Mouse (Mus musculus): Measurements from ENCODE around the gene Rad50. TPM values are rescaled to one million over a fixed set of nuclear protein-coding genes. Genes with fewer than 3 reads are reported as not detected.

Gene Rad50
- total RNA-seq, 2 experiments from 2014 or later: 13.0 to 13.7 TPM

GRCm38 (mm10) chr11:53681686-53682085 is 25.4 kb downstream of the Rad50 start:
- Histone ChIP-seq H3K27ac (no peak overlapping the region), H3K4me3 (no peak overlapping the region)
- DNase-seq (ENCODE audit: low spot score in 2 of 2): no peak
- peak; percentile 36 for TF ChIP-seq CTCF (conservative IDR thresholded peaks at IDR 0.05)

GRCm38 (mm10) chr11:53680141-53680540 is 27.0 kb downstream of the Rad50 start:
- Histone ChIP-seq H3K4me3 (no peak overlapping the region), H3K27ac (no peak overlapping the region)
- no peak for DNase-seq (ENCODE audit: low spot score in 2 of 2)
- TF ChIP-seq CTCF (conservative IDR thresholded peaks at IDR 0.05): no peak

DNA sequence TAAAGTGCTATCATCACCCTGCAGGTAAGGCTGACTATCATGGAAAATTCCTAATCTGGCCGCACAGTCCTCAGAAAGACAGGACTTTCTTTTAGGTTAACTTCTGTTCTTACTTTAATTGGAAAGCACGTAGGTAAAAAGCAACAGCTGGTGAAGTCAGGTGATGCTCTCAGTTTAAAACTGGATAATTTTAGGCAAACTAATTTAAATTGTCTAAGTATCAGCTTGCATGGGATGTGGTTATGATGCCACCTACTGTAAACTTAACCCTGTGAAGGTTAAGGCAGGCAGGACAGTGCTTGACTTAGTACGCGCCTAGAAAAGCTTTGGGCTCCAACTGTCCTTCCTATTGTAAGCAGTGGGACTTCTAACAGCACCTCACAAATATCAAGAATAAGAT is 35.7 kb downstream of the Rad50 start:
- H3K4me3 ChIP-seq: no peak overlapping the region
- peak; percentile 20 for TF ChIP-seq CTCF (conservative IDR thresholded peaks at IDR 0.05)
- no peak overlapping the region for H3K27ac ChIP-seq
- no peak for DNase-seq (ENCODE audit: low spot score in 2 of 2)

DNA sequence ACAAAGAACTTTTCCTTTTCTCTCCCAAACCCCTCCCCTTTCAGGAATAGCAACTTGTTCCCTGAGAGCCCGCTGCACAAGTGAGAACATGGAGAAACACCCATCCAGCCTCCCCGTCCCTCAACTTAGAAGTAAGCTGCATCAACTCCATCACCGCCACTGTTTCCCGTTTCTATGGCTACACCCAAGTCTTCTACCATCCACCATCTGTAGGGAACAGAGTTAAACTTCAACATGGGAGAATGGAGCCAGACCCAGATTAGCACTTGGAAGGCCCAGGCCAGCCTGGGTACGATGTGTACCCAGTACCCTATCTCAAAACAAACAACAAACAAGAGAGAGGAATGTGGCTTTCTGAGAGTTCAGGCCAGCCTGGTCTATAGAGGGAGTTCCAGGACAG is 43.0 kb downstream of the Rad50 start:
- TF ChIP-seq CTCF (conservative IDR thresholded peaks at IDR 0.05): no peak
- peak overlapping the region; percentile 70 for H3K27ac ChIP-seq
- H3K4me3 ChIP-seq: no peak overlapping the region
- no peak for DNase-seq (ENCODE audit: low spot score in 2 of 2)

DNA sequence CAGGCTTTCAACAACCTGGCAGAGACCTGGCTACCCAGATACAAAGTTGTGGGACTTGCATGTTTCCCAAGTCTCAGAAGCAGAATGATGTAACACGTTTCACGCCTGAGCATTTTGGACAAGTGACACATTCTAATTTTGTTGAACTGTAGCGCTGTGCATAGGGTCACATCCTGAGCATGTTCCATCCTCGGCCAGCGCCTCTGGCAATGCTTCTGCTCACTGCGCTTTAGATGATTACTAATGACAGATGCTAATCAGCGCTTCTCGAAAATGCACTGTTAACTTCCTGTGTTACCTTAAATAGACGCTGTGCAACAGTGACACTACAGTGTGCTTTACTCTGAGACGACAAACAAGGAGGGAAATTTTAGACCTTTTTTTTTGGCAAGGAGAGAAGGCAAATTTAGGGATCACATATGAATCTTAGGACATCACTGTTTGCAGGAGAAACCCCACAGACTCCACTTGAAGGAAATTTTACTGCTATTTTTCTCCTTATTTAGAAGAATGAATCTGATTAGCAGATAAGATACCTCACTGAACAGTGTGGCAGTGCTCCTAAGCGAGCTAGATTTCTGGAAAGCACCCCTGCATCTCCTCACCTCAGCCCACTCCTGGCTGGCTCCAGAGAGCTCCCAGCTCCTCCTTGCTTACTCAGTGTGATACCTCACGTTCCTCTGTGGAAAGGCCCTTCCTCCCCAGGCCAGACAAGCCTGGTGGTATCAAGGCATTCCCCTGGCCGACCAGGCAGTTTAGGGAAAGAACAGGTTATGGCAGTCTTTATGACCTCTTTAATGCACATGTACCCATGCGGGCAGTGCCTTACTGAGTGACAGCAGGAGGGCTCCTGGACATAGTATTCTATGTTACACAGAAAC is 44.1 kb downstream of the Rad50 start:
- TF ChIP-seq CTCF (conservative IDR thresholded peaks at IDR 0.05): no peak
- H3K4me3 ChIP-seq: no peak overlapping the region
- no peak for DNase-seq (ENCODE audit: low spot score in 2 of 2)

GRCm38 (mm10) chr11:53657828-53658227 is 49.3 kb downstream of the Rad50 start:
- no peak for DNase-seq (ENCODE audit: low spot score in 2 of 2)
- Histone ChIP-seq H3K27ac (no peak overlapping the region), H3K4me3 (no peak overlapping the region)
- no peak for TF ChIP-seq CTCF (conservative IDR thresholded peaks at IDR 0.05)

More for the DNA sequence above, 44.1 kb downstream of the Rad50 start:
- H3K27ac ChIP-seq: peak overlapping the region; percentile 70

- DNase-seq (ENCODE audit: low spot score in 2 of 2): no peak
- no peak overlapping the region for H3K27ac ChIP-seq
These were observed 49.7 kb downstream of the Rad50 start for GRCm38 (mm10) chr11:53657381-53657780.

DNA sequence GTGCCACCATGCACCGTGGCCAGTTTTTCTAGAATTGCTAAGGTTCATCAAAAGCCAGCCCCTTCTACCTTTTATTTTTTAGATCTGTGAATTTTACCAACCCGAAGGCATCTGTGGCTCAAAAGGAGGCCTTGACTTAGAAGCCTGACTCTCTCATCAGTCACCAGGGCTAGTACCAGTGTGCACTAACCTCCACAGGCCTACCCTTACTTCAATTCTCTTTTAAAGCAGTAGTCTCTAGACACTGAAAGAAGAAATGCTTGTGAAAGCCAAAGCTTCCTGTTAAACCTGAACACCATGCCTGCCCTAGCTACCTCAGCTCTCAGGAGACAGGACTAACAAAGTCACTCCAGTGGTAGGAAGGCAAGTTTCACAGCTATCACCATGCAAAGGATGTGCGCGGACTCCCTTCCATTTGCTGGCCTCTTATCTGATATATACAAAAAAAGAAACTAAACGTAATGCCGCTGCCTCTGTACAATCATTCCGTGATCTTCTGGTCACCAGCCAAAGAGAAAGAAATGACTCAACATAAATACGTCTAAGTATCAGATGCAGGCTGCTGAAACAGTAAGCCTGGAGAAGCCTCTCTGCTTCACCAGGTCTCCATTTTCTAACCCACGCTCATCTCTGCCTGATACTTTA is 50.4 kb downstream of the Rad50 start:
- TF ChIP-seq CTCF (conservative IDR thresholded peaks at IDR 0.05): no peak
- H3K27ac ChIP-seq: no peak overlapping the region
- no peak for DNase-seq (ENCODE audit: low spot score in 2 of 2)
- no peak overlapping the region for H3K4me3 ChIP-seq

More at GRCm38 (mm10) chr11:53657381-53657780, 49.7 kb downstream of the Rad50 start:
- H3K4me3 ChIP-seq: no peak overlapping the region
- no peak for TF ChIP-seq CTCF (conservative IDR thresholded peaks at IDR 0.05)

GRCm38 (mm10) chr11:53655043-53655442 is 52.1 kb downstream of the Rad50 start:
- no peak for TF ChIP-seq CTCF (conservative IDR thresholded peaks at IDR 0.05)
- DNase-seq (ENCODE audit: low spot score in 2 of 2): no peak
- Histone ChIP-seq H3K4me3 (no peak overlapping the region), H3K27ac (no peak overlapping the region)

DNA sequence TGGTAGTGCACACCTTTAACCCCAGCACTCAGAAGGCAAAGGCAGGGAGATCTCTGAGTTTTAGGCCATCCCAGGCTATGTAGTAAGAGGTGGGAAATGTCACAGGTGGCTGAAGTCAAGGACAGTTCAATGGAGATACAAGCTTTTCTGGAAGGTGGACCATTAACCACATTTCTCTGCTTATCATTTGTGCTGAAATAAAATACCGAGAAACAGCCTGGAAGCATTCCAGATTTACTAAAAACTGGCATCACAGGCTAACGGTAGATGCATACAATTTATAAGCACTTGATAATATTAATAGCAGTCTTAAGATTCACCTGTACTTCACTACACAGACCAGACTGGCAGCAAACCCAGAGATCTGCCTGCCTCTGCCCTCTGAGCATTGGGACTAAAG is 54.7 kb downstream of the Rad50 start:
- DNase-seq (ENCODE audit: low spot score in 2 of 2): no peak
- no peak overlapping the region for H3K27ac ChIP-seq
- H3K4me3 ChIP-seq: no peak overlapping the region
- TF ChIP-seq CTCF (conservative IDR thresholded peaks at IDR 0.05): no peak

DNA sequence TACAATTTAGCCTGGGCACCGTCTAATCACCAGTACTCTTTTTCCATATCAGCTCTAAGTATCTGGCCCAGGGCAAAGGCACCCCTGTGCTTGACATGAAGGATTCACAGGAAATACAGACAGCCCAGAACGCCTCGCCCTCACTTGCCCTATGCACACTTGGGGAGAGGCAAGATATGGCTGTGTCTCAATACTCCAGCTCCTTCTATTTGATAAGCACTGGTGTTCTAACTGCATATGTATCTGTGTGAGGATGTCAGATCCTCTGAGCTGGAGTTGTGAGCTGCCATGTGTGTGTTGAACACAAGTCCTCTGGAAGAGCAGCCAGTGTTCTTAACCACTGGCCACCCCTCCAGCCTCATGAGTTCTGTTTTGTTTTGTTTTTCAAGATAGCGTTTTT is 55.7 kb downstream of the Rad50 start:
- TF ChIP-seq CTCF (conservative IDR thresholded peaks at IDR 0.05): no peak
- Histone ChIP-seq H3K4me3 (no peak overlapping the region), H3K27ac (no peak overlapping the region)
- no peak for DNase-seq (ENCODE audit: low spot score in 2 of 2)

- Histone ChIP-seq H3K4me3 (no peak overlapping the region), H3K27ac (no peak overlapping the region)
- no peak for DNase-seq (ENCODE audit: low spot score in 2 of 2)
- TF ChIP-seq CTCF (conservative IDR thresholded peaks at IDR 0.05): no peak
These were observed 63.1 kb downstream of the Rad50 start for GRCm38 (mm10) chr11:53644017-53644416.

DNA sequence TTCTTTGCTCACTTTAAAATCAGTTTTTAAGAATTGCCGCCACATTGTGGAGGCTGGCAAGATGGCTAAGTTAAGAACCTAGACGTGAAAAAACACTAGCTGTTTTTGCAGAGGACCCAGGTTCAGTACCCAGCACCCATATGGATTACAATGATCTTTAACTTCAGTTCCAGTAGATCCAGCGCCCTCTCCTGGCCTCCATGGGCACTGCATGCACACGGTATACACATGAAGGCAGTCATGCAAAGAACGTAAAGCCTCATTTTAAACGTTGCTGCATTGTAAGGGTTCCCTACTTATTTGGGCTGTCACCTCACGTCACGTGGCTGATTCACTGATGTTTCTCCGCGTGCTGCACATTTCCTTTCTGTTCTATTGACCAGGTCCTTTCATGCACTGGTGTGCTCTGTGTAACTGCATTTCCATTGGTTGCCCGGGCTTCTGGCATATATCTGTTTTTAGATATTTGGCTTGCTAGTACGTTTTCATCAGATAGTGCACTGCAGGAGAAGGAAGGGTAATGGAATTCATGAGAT is 64.3 kb downstream of the Rad50 start:
- no peak for DNase-seq (ENCODE audit: low spot score in 2 of 2)
- H3K4me3 ChIP-seq: no peak overlapping the region
- TF ChIP-seq CTCF (conservative IDR thresholded peaks at IDR 0.05): peak; percentile 60
- H3K27ac ChIP-seq: no peak overlapping the region
